Mouse (Mus musculus) forebrain, embryonic 11.5 days (tissue): Measurements from ENCODE around the gene Fam13a. TPM values are rescaled to one million over a fixed set of nuclear protein-coding genes. Genes with fewer than 3 reads are reported as not detected.

Experiments used
- polyA plus RNA-seq: library from polyadenylated mRNA; unstranded; fragments of >200 nt; fragmentation: Nextera tagmentation; extraction: Ambion mirVana; gene quantifications from 2 replicates; pipeline ENCODE4 v1.2.1, GENCODE M21; 2014

The Fam13a gene
- polyA plus RNA-seq, 1 experiment from 2014 or later = 3.7 TPM

Other genes starting within 250 kb of the Fam13a start
- gene Herc3, start 193.1 kb downstream of the Fam13a start, polyA plus RNA-seq = 11.1 and 13.5 TPM in 2 replicates
- gene Nap1l5, start 117.5 kb downstream of the Fam13a start, polyA plus RNA-seq = 19.0 and 19.5 TPM in 2 replicates
- 10.7 and 10.9 TPM in 2 replicates for gene Tigd2, start 184.3 kb upstream of the Fam13a start, polyA plus RNA-seq